Mouse (Mus musculus) midbrain, embryonic 14.5 days (tissue): ENCODE results near the gene Smox. TPM values are rescaled to one million over a fixed set of nuclear protein-coding genes. Genes with fewer than 3 reads are reported as not detected.

Experiments used
- ATAC-seq: fragments of 200-750 bp; cut with Nextera tagmentation; 2 replicates; pipeline ENCODE4 v1.8.0; 2017; ENCODE audit warnings: moderate number of reproducible peaks, moderate library complexity; ENCODE audit not compliant: low FRiP score, low TSS enrichment
- DNase-seq: peaks from one replicate; pipeline ENCODE4 v3.0.0-alpha.2; 2015
- H3K27ac ChIP-seq: fragments of 300-500 bp; sonication (generic); replicated peaks from 2 replicates; pipeline ENCODE4 v1.5.1; 2014; ENCODE audit warnings: mild to moderate bottlenecking, low read depth, low read length, moderate library complexity
- H3K27me3 ChIP-seq: fragments of 300-500 bp; sonication (generic); 2 replicates; pipeline ENCODE4 v1.6.1; 2014; ENCODE audit warnings: low read length, control low read depth, mixed read lengths; ENCODE audit not compliant: control insufficient read depth, insufficient read depth
- H3K36me3 ChIP-seq: fragments of 300-500 bp; sonication (generic); 2 replicates; pipeline ENCODE4 v1.6.1; 2014; ENCODE audit warnings: low read length, control low read depth; ENCODE audit not compliant: control insufficient read depth, insufficient read depth
- H3K4me1 ChIP-seq: fragments of 300-500 bp; sonication (generic); 2 replicates; pipeline ENCODE4 v1.6.1; 2014; ENCODE audit warnings: mild to moderate bottlenecking, antibody characterized with exemption, low read length, control low read depth; ENCODE audit not compliant: control insufficient read depth, insufficient read depth
- H3K4me2 ChIP-seq: fragments of 300-500 bp; sonication (generic); 2 replicates; pipeline ENCODE4 v1.6.1; 2014; ENCODE audit warnings: mild to moderate bottlenecking, low read length, moderate library complexity
- H3K4me3 ChIP-seq: fragments of 300-500 bp; sonication (generic); replicated peaks from 2 replicates; pipeline ENCODE4 v1.5.1; 2014; ENCODE audit warnings: low read depth, low read length
- H3K9ac ChIP-seq: fragments of 300-500 bp; sonication (generic); replicated peaks from 2 replicates; pipeline ENCODE4 v1.6.1; 2014; ENCODE audit warnings: mild to moderate bottlenecking, low read length, moderate library complexity
- H3K9me3 ChIP-seq: fragments of 300-500 bp; sonication (generic); 2 replicates; pipeline ENCODE4 v1.6.1; 2016; ENCODE audit warnings: low read length, control low read depth, mixed read lengths; ENCODE audit not compliant: control insufficient read depth
- WGBS: fragments of 180-500 bp; shearing (Covaris S2); extraction: QIAGEN DNeasy Blood & Tissue Kit; methylation state at CpG from one replicate; pipeline ENCODE4 v1.1.7; 2014; 5-methylcytosine and 5-hydroxymethylcytosine counted together
- polyA plus RNA-seq: library from polyadenylated mRNA; unstranded; fragments of >200 nt; fragmentation: Nextera tagmentation; extraction: Ambion mirVana; gene quantifications from 2 replicates; pipeline ENCODE4 v1.2.1, GENCODE M21; 2014

Gene Smox
- polyA plus RNA-seq: 31.4 and 37.7 TPM in 2 replicates

DNA sequence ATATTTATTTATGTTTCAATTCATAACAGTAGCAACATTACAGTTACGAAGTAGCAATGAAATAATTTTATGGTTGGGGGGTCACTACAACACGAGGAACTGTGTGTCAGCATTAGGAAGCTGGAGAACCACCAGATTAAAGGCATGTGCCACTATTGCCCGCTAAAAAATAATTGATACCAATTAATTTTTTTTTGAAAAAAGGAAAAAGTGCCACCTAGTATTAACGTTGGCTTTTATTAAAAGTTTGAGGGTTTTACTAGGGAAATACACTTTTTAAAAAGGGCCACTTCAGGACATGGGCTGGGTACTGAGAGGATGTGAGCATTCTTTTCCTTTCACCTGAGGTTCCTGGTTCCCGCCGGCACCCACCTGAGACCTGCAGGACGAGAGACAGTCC lies at the start of gene Smox:
Smox (plus strand) TSS at position 301 of the 400 bp plus-strand sequence.
- Histone ChIP-seq H3K9ac (peak within 1 kb of the TSS; percentile 96), H3K4me2 (peak within 1 kb of the TSS; percentile 94), H3K4me1 (peaks cover 21% of the 10 kb centered on the region), H3K4me3 (peak within 1 kb of the TSS; percentile 92), H3K27me3 (no peaks in the 10 kb centered on the region), H3K36me3 (no peaks in the 10 kb centered on the region), H3K27ac (peak within 1 kb of the TSS; percentile 81), H3K9me3 (no peaks in the 10 kb centered on the region)
- DNase-seq (no peak), ATAC-seq (no peak)
- 21% methylated on average over 7 of the region's 7 CpGs for WGBS

DNA sequence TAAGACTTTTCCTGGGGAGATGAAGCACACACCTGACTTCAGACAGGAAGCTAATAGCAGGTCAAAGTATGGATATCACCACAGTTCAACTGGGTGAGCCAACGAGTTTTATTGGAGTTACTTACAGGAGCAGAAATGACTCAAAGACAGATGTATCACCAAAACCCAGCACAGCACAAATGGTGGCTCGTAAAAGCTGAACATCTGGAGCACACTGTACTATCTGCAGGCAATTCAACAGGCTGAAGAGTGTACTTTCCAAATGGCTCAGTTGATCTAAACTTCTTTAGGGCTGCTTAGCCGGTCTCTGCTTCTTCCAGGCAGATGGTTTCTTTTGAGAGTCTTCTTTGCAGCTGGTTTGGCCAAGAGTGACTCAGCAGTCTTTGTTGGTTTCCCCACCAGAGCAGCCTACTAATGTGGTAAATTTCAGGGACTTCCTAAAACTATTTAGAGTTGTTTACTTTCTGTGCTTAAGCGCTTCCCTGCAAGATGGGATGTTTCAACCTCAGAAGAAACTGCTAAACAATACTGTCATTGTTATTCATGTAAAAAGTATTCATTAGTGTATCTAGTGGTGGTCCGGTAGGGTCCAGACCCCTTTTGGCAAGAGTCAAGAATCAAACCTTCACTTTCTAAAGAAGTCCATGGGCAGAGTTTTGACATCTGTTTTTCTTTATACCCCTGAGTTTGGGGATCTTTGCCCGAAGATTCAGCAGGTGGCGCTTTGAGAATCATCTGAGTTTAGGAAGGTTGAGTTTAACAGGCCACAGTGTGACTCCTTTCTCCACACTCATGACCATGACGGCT lies 48.0 kb upstream of the Smox start:
- Histone ChIP-seq H3K4me3 (no peak overlapping the region), H3K4me1 (no peaks in the 10 kb centered on the region), H3K27me3 (no peaks in the 10 kb centered on the region), H3K36me3 (no peaks in the 10 kb centered on the region), H3K9ac (no peak overlapping the region), H3K4me2 (no peak overlapping the region), H3K9me3 (no peaks in the 10 kb centered on the region), H3K27ac (no peak overlapping the region)
- DNase-seq (peak; percentile 12), ATAC-seq (no peak)
- WGBS: 62% methylated on average over 8 of the region's 8 CpGs

DNA sequence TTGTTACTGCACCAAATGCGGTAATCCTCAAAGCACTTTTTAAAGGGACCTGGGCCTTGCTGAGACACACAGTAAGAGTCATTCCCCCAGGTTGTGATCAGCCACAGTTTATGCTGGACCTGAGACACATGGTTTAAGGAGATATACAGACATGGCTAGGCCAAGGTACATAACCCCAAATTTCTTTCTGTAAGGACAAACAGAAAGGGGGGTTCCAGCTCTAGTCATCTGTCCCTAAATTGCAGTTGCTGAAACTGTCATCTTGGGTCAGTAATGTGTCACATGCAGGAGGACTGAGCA lies 47.5 kb upstream of the Smox start:
- H3K36me3 ChIP-seq: no peaks in the 10 kb centered on the region
- ATAC-seq (no peak), DNase-seq (no peak)
- H3K27ac ChIP-seq: no peak overlapping the region
- 21% methylated on average over 1 of the region's 1 CpGs for WGBS
- no peak overlapping the region for H3K4me3 ChIP-seq
- H3K4me1 ChIP-seq: no peaks in the 10 kb centered on the region
- H3K9ac ChIP-seq: no peak overlapping the region
- no peak overlapping the region for H3K4me2 ChIP-seq
- no peaks in the 10 kb centered on the region for H3K9me3 ChIP-seq
- no peaks in the 10 kb centered on the region for H3K27me3 ChIP-seq

DNA sequence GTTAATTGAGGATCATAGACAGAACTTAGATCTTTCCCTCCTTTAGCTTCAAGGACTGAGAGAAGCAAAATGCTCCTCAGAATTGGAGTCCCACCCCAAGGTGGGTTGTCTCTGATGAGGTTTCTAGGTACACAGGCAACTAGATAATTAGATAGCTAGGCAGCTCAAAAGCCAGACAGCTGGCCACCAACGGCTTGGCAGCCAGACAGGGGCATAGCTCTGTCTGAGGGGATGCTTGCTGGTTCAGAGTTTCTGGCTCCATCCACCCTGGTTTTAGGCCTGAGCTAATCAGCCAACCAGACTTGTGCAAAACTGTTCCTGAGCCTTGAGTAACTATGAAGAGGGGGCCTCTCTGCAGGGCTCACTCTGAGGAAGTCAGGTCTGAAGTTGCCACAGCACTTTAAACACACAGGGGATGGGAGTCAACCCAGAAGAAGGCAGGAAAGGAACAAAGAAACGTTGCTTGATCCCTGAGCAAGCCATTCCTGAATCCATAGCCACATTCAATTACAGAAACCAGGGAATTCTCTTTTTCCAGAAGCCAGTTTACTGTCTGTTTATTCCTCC lies 44.8 kb upstream of the Smox start:
- no peaks in the 10 kb centered on the region for H3K9me3 ChIP-seq
- H3K4me1 ChIP-seq: no peaks in the 10 kb centered on the region
- H3K9ac ChIP-seq: no peak overlapping the region
- no peaks in the 10 kb centered on the region for H3K27me3 ChIP-seq
- no peak for DNase-seq
- 66% methylated on average over 2 of the region's 2 CpGs for WGBS
- H3K36me3 ChIP-seq: no peaks in the 10 kb centered on the region
- H3K4me3 ChIP-seq: no peak overlapping the region
- H3K4me2 ChIP-seq: no peak overlapping the region
- no peak for ATAC-seq
- no peak overlapping the region for H3K27ac ChIP-seq

DNA sequence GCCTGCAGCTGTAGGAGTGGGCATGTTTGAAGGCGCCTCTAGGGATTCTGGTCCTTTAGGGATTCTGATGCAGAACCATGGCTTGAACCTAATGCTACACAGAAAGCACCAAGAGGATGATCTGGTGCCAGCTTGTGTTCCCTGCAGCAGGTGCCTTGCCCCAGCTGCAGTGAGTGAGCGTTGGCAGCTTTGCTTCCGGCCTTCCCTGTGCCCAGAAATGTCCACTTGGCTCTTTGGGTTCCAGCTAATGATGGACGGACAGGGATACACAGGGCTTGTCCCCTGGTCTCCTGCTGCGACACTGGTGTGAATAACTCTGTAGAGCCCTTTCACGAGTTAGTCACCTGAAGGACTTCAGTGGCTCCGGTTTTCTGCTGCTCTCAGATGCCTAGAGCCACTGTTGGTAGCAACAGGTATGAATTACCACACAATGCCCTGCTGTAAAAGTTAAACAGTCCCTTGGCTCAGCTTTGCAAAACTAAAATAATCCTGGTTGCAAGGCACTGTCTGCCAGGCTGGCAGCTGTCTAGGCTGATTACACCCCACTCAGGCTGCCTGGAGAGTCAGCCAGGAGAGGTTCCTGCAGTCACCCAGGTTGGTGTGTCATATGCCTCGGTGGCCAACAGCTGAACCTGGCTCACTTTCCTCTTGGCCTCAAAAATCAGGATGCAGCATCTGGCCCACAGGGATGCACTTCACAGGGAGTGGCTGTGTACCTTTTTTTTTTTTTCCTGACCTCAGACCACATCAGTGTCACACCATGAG lies 43.5 kb upstream of the Smox start:
- H3K9me3 ChIP-seq: no peaks in the 10 kb centered on the region
- no peak overlapping the region for H3K4me3 ChIP-seq
- no peaks in the 10 kb centered on the region for H3K36me3 ChIP-seq
- H3K27me3 ChIP-seq: no peaks in the 10 kb centered on the region
- WGBS: 87% methylated on average over 8 of the region's 8 CpGs
- DNase-seq: no peak
- H3K4me2 ChIP-seq: no peak overlapping the region
- no peak for ATAC-seq
- H3K27ac ChIP-seq: no peak overlapping the region
- no peaks in the 10 kb centered on the region for H3K4me1 ChIP-seq
- no peak overlapping the region for H3K9ac ChIP-seq

GRCm38 (mm10) chr2:131448353-131448752 lies 42.9 kb upstream of the Smox start:
- Histone ChIP-seq H3K4me2 (no peak overlapping the region), H3K9ac (no peak overlapping the region), H3K27me3 (no peaks in the 10 kb centered on the region), H3K4me1 (no peaks in the 10 kb centered on the region), H3K9me3 (no peaks in the 10 kb centered on the region), H3K4me3 (no peak overlapping the region), H3K36me3 (no peaks in the 10 kb centered on the region), H3K27ac (no peak overlapping the region)
- no peak for DNase-seq
- ATAC-seq: no peak

DNA sequence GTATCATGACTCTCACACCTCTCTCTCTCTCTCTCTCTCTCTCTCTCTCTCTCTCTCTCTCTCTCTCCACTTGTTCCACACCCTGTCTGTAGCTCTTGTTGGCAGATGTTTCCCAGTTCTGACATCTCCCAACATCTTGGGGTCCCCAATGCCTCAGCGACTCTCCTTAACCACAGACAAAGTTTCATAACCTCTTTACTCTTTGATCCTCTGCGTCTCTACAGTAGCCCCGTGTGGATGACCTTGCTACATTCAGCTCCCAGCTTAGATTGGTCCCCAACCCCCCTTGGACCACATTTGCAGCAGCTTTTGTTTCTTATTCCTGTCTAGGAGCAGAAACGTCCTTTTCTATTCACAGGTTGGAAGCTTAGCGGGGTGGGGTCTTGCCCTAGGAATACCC lies 41.6 kb upstream of the Smox start:
- H3K4me3 ChIP-seq: no peak overlapping the region
- 62% methylated on average over 5 of the region's 5 CpGs for WGBS
- no peak for ATAC-seq
- no peak for DNase-seq
- no peaks in the 10 kb centered on the region for H3K27me3 ChIP-seq
- no peak overlapping the region for H3K9ac ChIP-seq
- H3K9me3 ChIP-seq: no peaks in the 10 kb centered on the region
- no peaks in the 10 kb centered on the region for H3K4me1 ChIP-seq
- no peak overlapping the region for H3K4me2 ChIP-seq
- H3K36me3 ChIP-seq: no peaks in the 10 kb centered on the region
- no peak overlapping the region for H3K27ac ChIP-seq

- WGBS: 91% methylated on average over 5 of the region's 5 CpGs
- DNase-seq: no peak
- no peak for ATAC-seq
- no peak overlapping the region for H3K27ac ChIP-seq
- no peaks in the 10 kb centered on the region for H3K4me1 ChIP-seq
- H3K36me3 ChIP-seq: no peaks in the 10 kb centered on the region
- no peak overlapping the region for H3K9ac ChIP-seq
- H3K9me3 ChIP-seq: no peaks in the 10 kb centered on the region
- H3K27me3 ChIP-seq: no peaks in the 10 kb centered on the region
- no peak overlapping the region for H3K4me3 ChIP-seq
- no peak overlapping the region for H3K4me2 ChIP-seq
Measured at GRCm38 (mm10) chr2:131450491-131450890, 40.8 kb upstream of the Smox start.
